Mouse (Mus musculus) ES-E14 (cell line): Measurements from ENCODE around the gene Tssk6. TPM values are rescaled to one million over a fixed set of nuclear protein-coding genes. Genes with fewer than 3 reads are reported as not detected.

ENCODE experiments used
- DNase-seq: peaks from one replicate; pipeline ENCODE4 v3.0.0-alpha.2; 2013; ENCODE audit warnings: low read depth, low spot score
- H3K27ac ChIP-seq: 2 replicates; pipeline ENCODE4 v1.5.1; 2012; ENCODE audit warnings: low read depth, mild to moderate bottlenecking, low read length, moderate library complexity, mixed read lengths; ENCODE audit not compliant: poor library complexity, insufficient read depth, severe bottlenecking
- H3K36me3 ChIP-seq: 2 replicates; pipeline ENCODE4 v1.6.1; 2012; ENCODE audit warnings: mild to moderate bottlenecking, low read length, moderate library complexity, mixed read lengths; ENCODE audit not compliant: control insufficient read depth, poor library complexity, insufficient read depth, severe bottlenecking
- H3K4me1 ChIP-seq, 2 experiments: fragments of 150-350 bp in 1 of 2; sonication (generic) in 1 of 2; 2 replicates each; pipeline ENCODE4 v1.6.1; 2012; ENCODE audit warnings: low read length in 2 of 2, mild to moderate bottlenecking in 1 of 2, mixed read lengths in 1 of 2; ENCODE audit not compliant: control insufficient read depth in 2 of 2, insufficient read depth in 2 of 2, poor library complexity in 1 of 2
- H3K4me3 ChIP-seq, 2 experiments: fragments of 150-350 bp in 1 of 2; sonication (generic) in 1 of 2; 2 replicates each; pipeline ENCODE4 v1.5.1; 2012; ENCODE audit warnings: low read length in 2 of 2, low read depth in 1 of 2, mild to moderate bottlenecking in 1 of 2, mixed read lengths in 1 of 2; ENCODE audit not compliant: insufficient read depth in 1 of 2, poor library complexity in 1 of 2, severe bottlenecking in 1 of 2
- H3K9ac ChIP-seq: 2 replicates; pipeline ENCODE4 v1.6.1; 2012; ENCODE audit warnings: low read depth, mild to moderate bottlenecking, low read length, mixed read lengths; ENCODE audit not compliant: poor library complexity, insufficient read depth, severe bottlenecking
- H3K9me3 ChIP-seq: fragments of 150-350 bp; sonication (generic); 2 replicates; pipeline ENCODE4 v1.6.1; 2012; ENCODE audit warnings: low read depth, mild to moderate bottlenecking, low read length; ENCODE audit not compliant: control insufficient read depth, insufficient read depth
- CHD2 ChIP-seq: IDR thresholded peaks from 2 replicates; pipeline ENCODE4 v1.6.1; 2014; ENCODE audit warnings: mild to moderate bottlenecking, low read depth, low read length, inconsistent platforms
- HCFC1 ChIP-seq: IDR thresholded peaks from 2 replicates; pipeline ENCODE4 v1.6.1; 2012; ENCODE audit warnings: low read length, inconsistent platforms, borderline replicate concordance; ENCODE audit not compliant: insufficient read depth
- MAFK ChIP-seq: IDR thresholded peaks from 2 replicates; pipeline ENCODE4 v1.6.1; 2014; ENCODE audit warnings: mild to moderate bottlenecking, low read depth, low read length, inconsistent platforms; ENCODE audit not compliant: insufficient read depth
- ZC3H11A ChIP-seq: IDR thresholded peaks from 2 replicates; pipeline ENCODE4 v1.6.1; 2012; ENCODE audit warnings: low read depth, mild to moderate bottlenecking, inconsistent platforms, low read length, borderline replicate concordance
- ZNF384 ChIP-seq: IDR thresholded peaks from 2 replicates; pipeline ENCODE4 v1.6.1; 2012; ENCODE audit warnings: low read depth, low read length, inconsistent platforms
- in situ Hi-C, 2 experiments: fragments of 600-800 bp; cut with MboI; formaldehyde crosslinking; loops; one replicate each; pipeline ENCODE4 v1.15.1; 2025; ENCODE audit warnings: low sequenced_read_pairs in 2 of 2, inconsistent platforms in 1 of 2; ENCODE audit not compliant: unreplicated experiment in 2 of 2
- total RNA-seq: library from RNA; depleted of rRNA; stranded (reverse); fragments of 300-350 nt; gene quantifications from 2 replicates; pipeline ENCODE4 v1.2.3, GENCODE M21; 2012

Gene Tssk6
- total RNA-seq, 1 experiment = 2.5 TPM

DNA sequence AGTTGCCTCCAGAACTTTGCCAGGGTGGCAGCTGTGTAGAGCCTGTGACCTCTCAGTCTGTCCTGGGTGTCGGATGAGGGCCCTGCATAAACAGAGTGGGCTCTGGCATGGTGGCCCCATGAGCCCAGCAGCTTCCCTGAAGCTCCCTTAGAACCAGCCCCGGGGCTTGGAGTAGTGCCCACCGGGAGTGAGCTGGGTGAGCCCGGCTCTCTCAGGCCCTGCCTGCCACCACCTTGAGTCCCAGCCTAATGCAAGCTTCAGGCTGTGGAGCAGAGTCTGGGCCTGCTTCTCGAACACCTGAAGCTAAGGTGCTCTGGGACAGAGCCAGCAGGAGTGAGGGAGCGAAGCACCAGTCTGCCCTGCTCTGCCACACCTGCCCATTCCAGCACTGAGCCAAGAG is 31.1 kb upstream of the Tssk6 start:
- no peak for TF ChIP-seq MAFK
- TF ChIP-seq CHD2 = no peak
- in situ Hi-C loops = loop anchor here in 1 of 2 experiments (10.0 kb wide), 1 partner anchor 546 kb away; no protein-coding TSS in a partner anchor
- DNase-seq = no peak

GRCm38 (mm10) chr8:69874155-69874554 is 27.8 kb upstream of the Tssk6 start:
- H3K4me3 ChIP-seq = no peak overlapping the region
- H3K36me3 ChIP-seq = no peaks in the 10 kb centered on the region
- peak; percentile 55; the same call in 1 of the 2 replicates for TF ChIP-seq ZNF384
- no peak for TF ChIP-seq CHD2
- TF ChIP-seq ZC3H11A = peak; percentile 59; the same call in 1 of the 2 replicates
- in situ Hi-C loops = loop anchor here in 1 of 2 experiments (10.0 kb wide), 1 partner anchor 549 kb away; no protein-coding TSS in a partner anchor
- H3K9ac ChIP-seq = no peak overlapping the region
- no peak overlapping the region for H3K27ac ChIP-seq
- no peaks in the 10 kb centered on the region for H3K9me3 ChIP-seq
- H3K4me1 ChIP-seq = no peaks in the 10 kb centered on the region
- DNase-seq = peak; percentile 62

More for the DNA sequence above, 31.1 kb upstream of the Tssk6 start:
- Histone ChIP-seq H3K9ac (no peak overlapping the region), H3K36me3 (no peaks in the 10 kb centered on the region), H3K4me1 (no peaks in the 10 kb centered on the region), H3K4me3 (no peak overlapping the region), H3K27ac (no peak overlapping the region), H3K9me3 (no peaks in the 10 kb centered on the region)

- no peak overlapping the region for H3K27ac ChIP-seq
- in situ Hi-C loops = loop anchor here in 1 of 2 experiments (10.0 kb wide), 1 partner anchor 550 kb away; no protein-coding TSS in a partner anchor
- no peaks in the 10 kb centered on the region for H3K4me1 ChIP-seq
- H3K4me3 ChIP-seq = no peak overlapping the region
- H3K9ac ChIP-seq = no peak overlapping the region
- no peak for TF ChIP-seq ZNF384
- TF ChIP-seq ZC3H11A = no peak
- TF ChIP-seq HCFC1 = no peak
- no peak for TF ChIP-seq CHD2
- TF ChIP-seq MAFK = no peak
- no peaks in the 10 kb centered on the region for H3K9me3 ChIP-seq
- DNase-seq = no peak
- H3K36me3 ChIP-seq = no peaks in the 10 kb centered on the region
Measured at GRCm38 (mm10) chr8:69874654-69875053, 27.3 kb upstream of the Tssk6 start.

GRCm38 (mm10) chr8:69876097-69876496 is 25.9 kb upstream of the Tssk6 start:
- peaks cover 0 to 1% of the 10 kb centered on the region in 2 experiments; a peak in 1 of 4 replicates for H3K4me1 ChIP-seq
- no peaks in the 10 kb centered on the region for H3K36me3 ChIP-seq
- TF ChIP-seq CHD2 = no peak
- no peak for TF ChIP-seq ZC3H11A
- no peak for TF ChIP-seq MAFK
- no peak for TF ChIP-seq HCFC1
- TF ChIP-seq ZNF384 = no peak
- no peak overlapping the region for H3K4me3 ChIP-seq
- no peak overlapping the region for H3K27ac ChIP-seq
- no peak for DNase-seq
- H3K9ac ChIP-seq = no peak overlapping the region
- H3K9me3 ChIP-seq = no peaks in the 10 kb centered on the region
- in situ Hi-C loops = loop anchor here in 1 of 2 experiments (10.0 kb wide), 1 partner anchor 551 kb away; no protein-coding TSS in a partner anchor

DNA sequence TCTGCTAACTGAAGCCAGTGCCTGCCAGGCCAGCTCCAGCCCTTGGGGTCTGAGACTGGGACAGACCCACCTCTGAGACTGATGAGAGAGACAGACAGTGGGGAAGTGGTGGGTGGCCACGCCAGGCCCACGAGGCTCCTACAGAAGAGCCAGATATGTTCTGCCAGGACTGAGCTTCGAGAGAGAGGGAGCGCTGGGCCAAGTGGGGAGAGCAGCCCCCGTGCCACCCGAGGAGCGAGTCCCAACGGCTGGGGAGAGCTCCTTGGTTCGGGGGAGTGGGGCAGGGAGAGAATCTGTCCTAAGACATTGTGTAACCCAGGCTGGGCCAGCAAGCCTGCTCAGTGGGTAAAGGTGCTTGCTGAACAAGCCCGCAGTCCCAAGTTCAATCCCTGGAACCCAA is 25.0 kb upstream of the Tssk6 start:
- no peak overlapping the region for H3K4me3 ChIP-seq
- no peaks in the 10 kb centered on the region for H3K9me3 ChIP-seq
- DNase-seq = no peak
- no peaks in the 10 kb centered on the region for H3K36me3 ChIP-seq
- H3K4me1 ChIP-seq = peaks cover 0 to 6% of the 10 kb centered on the region in 2 experiments; a peak in 1 of 4 replicates
- H3K27ac ChIP-seq = no peak overlapping the region
- H3K9ac ChIP-seq = no peak overlapping the region
- in situ Hi-C loops = loop anchor here in 1 of 2 experiments (10.0 kb wide), 1 partner anchor 552 kb away; no protein-coding TSS in a partner anchor
- no peak for TF ChIP-seq MAFK
- no peak for TF ChIP-seq CHD2
- TF ChIP-seq ZNF384 = no peak
- no peak for TF ChIP-seq ZC3H11A
- no peak for TF ChIP-seq HCFC1
